Mouse (Mus musculus): Measurements from ENCODE around the gene Dirc2. TPM values are rescaled to one million over a fixed set of nuclear protein-coding genes. Genes with fewer than 3 reads are reported as not detected.

The Dirc2 gene
- polyA plus RNA-seq, 1 experiment from 2014 or later: 17.3 TPM

- Histone ChIP-seq H3K27me3 (ENCODE audit: insufficient read depth, poor library complexity, severe bottlenecking) (no peaks in the 10 kb centered on the region), H3K27ac (no peak overlapping the region), H3K9me3 (no peaks in the 10 kb centered on the region), H3K4me3 (no peak overlapping the region), H3K36me3 (peaks cover 18% of the 10 kb centered on the region), H3K4me1 (replicated peaks) (peaks cover 9% of the 10 kb centered on the region)
- DNase-seq (ENCODE audit: low spot score): no peak
- WGBS: 86% methylated on average over 7 of the region's 7 CpGs
Observed at GRCm38 (mm10) chr16:35784134-35784725, 15.1 kb upstream of the Dirc2 start.

- DNase-seq (ENCODE audit: low spot score): no peak
- H3K27ac ChIP-seq: no peak overlapping the region
- peaks cover 9% of the 10 kb centered on the region for H3K4me1 ChIP-seq (replicated peaks)
- no peaks in the 10 kb centered on the region for H3K9me3 ChIP-seq
- H3K4me3 ChIP-seq: no peak overlapping the region
- WGBS: 85% methylated on average over 3 of the region's 3 CpGs
- H3K36me3 ChIP-seq: peaks cover 8% of the 10 kb centered on the region; the same call in 1 of the 2 replicates
- H3K27me3 ChIP-seq (ENCODE audit: insufficient read depth, poor library complexity, severe bottlenecking): no peaks in the 10 kb centered on the region
Observed at GRCm38 (mm10) chr16:35783207-35783573, 14.0 kb upstream of the Dirc2 start.

- no peaks in the 10 kb centered on the region for H3K27me3 ChIP-seq (ENCODE audit: insufficient read depth, poor library complexity, severe bottlenecking)
- H3K27ac ChIP-seq: no peak overlapping the region
- no peaks in the 10 kb centered on the region for H3K9me3 ChIP-seq
- H3K36me3 ChIP-seq: 0 out of 2 replicates have a peak, but pooled peaks cover 2% of the 10 kb centered on the region
- DNase-seq (ENCODE audit: low spot score): no peak
- WGBS: 89% methylated on average over 13 of the region's 13 CpGs
- no peak overlapping the region for H3K4me3 ChIP-seq
- peaks cover 7% of the 10 kb centered on the region for H3K4me1 ChIP-seq (replicated peaks)
Observed at GRCm38 (mm10) chr16:35782451-35783206, 13.5 kb upstream of the Dirc2 start.

- H3K27ac ChIP-seq: no peak overlapping the region
- DNase-seq (ENCODE audit: low spot score): no peak
- 87% methylated on average over 5 of the region's 5 CpGs for WGBS
Observed at GRCm38 (mm10) chr16:35781651-35782050, 12.5 kb upstream of the Dirc2 start.

GRCm38 (mm10) chr16:35781096-35781495, 11.9 kb upstream of the Dirc2 start:
- no peaks in the 10 kb centered on the region for H3K9me3 ChIP-seq
- no peak for DNase-seq (ENCODE audit: low spot score)
- no peak overlapping the region for H3K4me3 ChIP-seq
- no peak overlapping the region for H3K27ac ChIP-seq
- no peaks in the 10 kb centered on the region for H3K27me3 ChIP-seq (ENCODE audit: insufficient read depth, poor library complexity, severe bottlenecking)
- WGBS: 88% methylated on average over 9 of the region's 9 CpGs
- H3K36me3 ChIP-seq: no peaks in the 10 kb centered on the region
- H3K4me1 ChIP-seq (replicated peaks): no peaks in the 10 kb centered on the region

More at GRCm38 (mm10) chr16:35781651-35782050, 12.5 kb upstream of the Dirc2 start:
- Histone ChIP-seq H3K4me3 (no peak overlapping the region), H3K36me3 (no peaks in the 10 kb centered on the region), H3K4me1 (replicated peaks) (no peaks in the 10 kb centered on the region), H3K27me3 (ENCODE audit: insufficient read depth, poor library complexity, severe bottlenecking) (no peaks in the 10 kb centered on the region), H3K9me3 (no peaks in the 10 kb centered on the region)

- 88% methylated on average over 7 of the region's 7 CpGs for WGBS
- Histone ChIP-seq H3K4me1 (replicated peaks) (peaks cover 5% of the 10 kb centered on the region; the same call in 1 of the 2 replicates), H3K4me3 (no peak overlapping the region), H3K36me3 (no peaks in the 10 kb centered on the region), H3K27ac (no peak overlapping the region), H3K27me3 (ENCODE audit: insufficient read depth, poor library complexity, severe bottlenecking) (no peaks in the 10 kb centered on the region), H3K9me3 (no peaks in the 10 kb centered on the region)
- DNase-seq (ENCODE audit: low spot score): no peak
Observed at GRCm38 (mm10) chr16:35779681-35780080, 10.5 kb upstream of the Dirc2 start.

GRCm38 (mm10) chr16:35777768-35778167, 8.6 kb upstream of the Dirc2 start:
- Histone ChIP-seq H3K27me3 (ENCODE audit: insufficient read depth, poor library complexity, severe bottlenecking) (no peaks in the 10 kb centered on the region), H3K4me3 (no peak overlapping the region), H3K9me3 (no peaks in the 10 kb centered on the region), H3K36me3 (no peaks in the 10 kb centered on the region; the same call in 1 of the 2 replicates), H3K4me1 (replicated peaks) (peaks cover 15% of the 10 kb centered on the region; the same call in 1 of the 2 replicates), H3K27ac (no peak overlapping the region)
- no peak for DNase-seq (ENCODE audit: low spot score)
- WGBS: 96% methylated on average over 4 of the region's 4 CpGs

GRCm38 (mm10) chr16:35776737-35777136, 7.6 kb upstream of the Dirc2 start:
- 90% methylated on average over 7 of the region's 7 CpGs for WGBS
- DNase-seq (ENCODE audit: low spot score): no peak
- H3K27me3 ChIP-seq (ENCODE audit: insufficient read depth, poor library complexity, severe bottlenecking): no peaks in the 10 kb centered on the region; the same call in 1 of the 2 replicates
- no peak overlapping the region for H3K27ac ChIP-seq
- H3K36me3 ChIP-seq: no peaks in the 10 kb centered on the region; the same call in 1 of the 2 replicates
- H3K4me1 ChIP-seq (replicated peaks): peaks cover 16% of the 10 kb centered on the region
- no peaks in the 10 kb centered on the region for H3K9me3 ChIP-seq
- H3K4me3 ChIP-seq: no peak overlapping the region

- Histone ChIP-seq H3K27me3 (ENCODE audit: insufficient read depth, poor library complexity, severe bottlenecking) (no peaks in the 10 kb centered on the region; the same call in 1 of the 2 replicates), H3K4me1 (replicated peaks) (peaks cover 25% of the 10 kb centered on the region), H3K4me3 (no peak overlapping the region), H3K36me3 (no peaks in the 10 kb centered on the region; the same call in 1 of the 2 replicates), H3K9me3 (no peaks in the 10 kb centered on the region), H3K27ac (no peak overlapping the region)
- WGBS: 92% methylated on average over 1 of the region's 1 CpGs
- DNase-seq (ENCODE audit: low spot score): no peak
Observed at GRCm38 (mm10) chr16:35775835-35776234, 6.7 kb upstream of the Dirc2 start.

GRCm38 (mm10) chr16:35772598-35772997, 3.4 kb upstream of the Dirc2 start:
- Histone ChIP-seq H3K4me1 (replicated peaks) (peaks cover 58% of the 10 kb centered on the region), H3K27ac (no peak overlapping the region), H3K36me3 (no peaks in the 10 kb centered on the region; the same call in 1 of the 2 replicates), H3K9me3 (no peaks in the 10 kb centered on the region), H3K27me3 (ENCODE audit: insufficient read depth, poor library complexity, severe bottlenecking) (no peaks in the 10 kb centered on the region; the same call in 1 of the 2 replicates), H3K4me3 (no peak overlapping the region)
- WGBS: 84% methylated on average over 5 of the region's 5 CpGs
- DNase-seq (ENCODE audit: low spot score): no peak

GRCm38 (mm10) chr16:35771606-35772005, 2.5 kb upstream of the Dirc2 start:
- no peak for DNase-seq (ENCODE audit: low spot score)
- no peaks in the 10 kb centered on the region for H3K9me3 ChIP-seq
- 0 out of 2 replicates have a peak overlapping the region, but pooled peaks have one; percentile 11 for H3K4me3 ChIP-seq
- H3K27ac ChIP-seq: no peak overlapping the region
- peaks cover 60% of the 10 kb centered on the region for H3K4me1 ChIP-seq (replicated peaks)
- H3K36me3 ChIP-seq: no peaks in the 10 kb centered on the region; the same call in 1 of the 2 replicates
- no peaks in the 10 kb centered on the region; the same call in 1 of the 2 replicates for H3K27me3 ChIP-seq (ENCODE audit: insufficient read depth, poor library complexity, severe bottlenecking)
- WGBS: 82% methylated on average over 5 of the region's 5 CpGs

- Histone ChIP-seq H3K9me3 (no peaks in the 10 kb centered on the region), H3K4me3 (peak overlapping the region; percentile 96), H3K27me3 (ENCODE audit: insufficient read depth, poor library complexity, severe bottlenecking) (no peaks in the 10 kb centered on the region; the same call in 1 of the 2 replicates), H3K36me3 (no peaks in the 10 kb centered on the region; the same call in 1 of the 2 replicates), H3K27ac (no peak overlapping the region), H3K4me1 (replicated peaks) (peaks cover 60% of the 10 kb centered on the region)
- DNase-seq (ENCODE audit: low spot score): no peak
- WGBS: 18% methylated on average over 8 of the region's 8 CpGs
Observed at GRCm38 (mm10) chr16:35771141-35771540, 2.0 kb upstream of the Dirc2 start.
